Comparison of ENCODE assay signal across 7 mouse cellular contexts in the genomic region with DNA sequence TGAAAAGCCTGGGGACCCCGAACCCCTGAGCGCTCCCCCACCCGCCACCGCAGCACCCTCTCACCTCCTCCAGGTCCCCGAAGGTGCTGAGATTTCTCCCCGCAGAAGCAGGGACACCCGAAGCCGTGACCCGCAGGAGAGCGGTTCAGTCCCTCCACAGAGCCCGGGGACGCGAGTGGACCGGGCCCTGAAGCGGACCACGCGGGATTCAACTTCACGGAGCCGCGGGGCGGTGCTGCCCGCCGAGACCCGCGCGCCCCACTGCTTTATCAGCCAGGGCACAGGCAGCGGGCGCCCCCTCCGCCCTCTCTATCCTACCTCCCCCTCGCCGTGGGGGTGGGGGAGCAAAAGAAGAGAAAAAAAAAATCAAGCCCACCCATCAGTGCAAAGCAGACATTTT. TPM values are rescaled to one million over a fixed set of nuclear protein-coding genes. Genes with fewer than 3 reads are reported as not detected.
DNase-seq lines count a peak whose midpoint lies in the region; ATAC-seq lines count a peak whose summit lies in the region.

No protein-coding gene starts in this region.

- H3K4me1 ChIP-seq in embryonic facial prominence, embryonic 12.5 days: peaks cover 10% of the 10 kb centered on the region
- H3K4me1 ChIP-seq in hindbrain, embryonic 11.5 days (replicated peaks; ENCODE audit: control insufficient read depth, insufficient read depth, low read length): no peaks in the 10 kb centered on the region
- peaks cover 13% of the 10 kb centered on the region for H3K4me1 ChIP-seq in midbrain, embryonic 13.5 days (replicated peaks)

- peaks cover 21% of the 10 kb centered on the region for H3K27me3 ChIP-seq in embryonic facial prominence, embryonic 12.5 days
- no peaks in the 10 kb centered on the region for H3K27me3 ChIP-seq in hindbrain, embryonic 11.5 days (ENCODE audit: control insufficient read depth, insufficient read depth, low read length)
- no peaks in the 10 kb centered on the region; the same call in 1 of the 2 replicates for H3K27me3 ChIP-seq in midbrain, embryonic 13.5 days

- H3K27ac ChIP-seq in embryonic facial prominence, embryonic 12.5 days: no peak overlapping the region
- H3K27ac ChIP-seq in hindbrain, embryonic 11.5 days (ENCODE audit: low read depth, low read length): no peak overlapping the region
- H3K27ac ChIP-seq in midbrain, embryonic 13.5 days: peak overlapping the region; percentile 83

- H3K36me3 ChIP-seq in embryonic facial prominence, embryonic 12.5 days: no peaks in the 10 kb centered on the region
- no peaks in the 10 kb centered on the region for H3K36me3 ChIP-seq in hindbrain, embryonic 11.5 days (ENCODE audit: control insufficient read depth, insufficient read depth, low read length)
- H3K36me3 ChIP-seq in midbrain, embryonic 13.5 days: no peaks in the 10 kb centered on the region

- H3K9me3 ChIP-seq in embryonic facial prominence, embryonic 12.5 days: no peaks in the 10 kb centered on the region
- H3K9me3 ChIP-seq in hindbrain, embryonic 11.5 days (ENCODE audit: control insufficient read depth, low read length): no peaks in the 10 kb centered on the region
- H3K9me3 ChIP-seq in midbrain, embryonic 13.5 days: no peaks in the 10 kb centered on the region

- peak; percentile 11 to 12 for DNase-seq in layer of hippocampus, postnatal 25 days (ENCODE audit: extremely low spot score in 1 of 2, low spot score in 1 of 2)
- DNase-seq in layer of hippocampus, adult 8-10 months (ENCODE audit: low spot score in 2 of 2): no peak
- DNase-seq in hindbrain, embryonic 11.5 days (ENCODE audit: low spot score): no peak
- no peak for DNase-seq in MN1 (ENCODE audit: low spot score)
- no peak for DNase-seq in ovary, postnatal 10 days (ENCODE audit: low spot score)

- peak overlapping the region; percentile 60 for H3K9ac ChIP-seq in embryonic facial prominence, embryonic 12.5 days
- H3K9ac ChIP-seq in hindbrain, embryonic 11.5 days (ENCODE audit: low read depth, low read length): peak overlapping the region; percentile 76
- H3K9ac ChIP-seq in midbrain, embryonic 13.5 days (replicated peaks): peak overlapping the region; percentile 85

- ATAC-seq in embryonic facial prominence, embryonic 12.5 days (ENCODE audit: insufficient number of reproducible peaks, insufficient read depth, low FRiP score, low TSS enrichment): peak; percentile 50; the same call in 1 of the 2 replicates
- peak; percentile 31 for ATAC-seq in hindbrain, embryonic 11.5 days (ENCODE audit: low FRiP score)
- peak; percentile 59 for ATAC-seq in midbrain, embryonic 13.5 days

- H3K4me3 ChIP-seq in embryonic facial prominence, embryonic 12.5 days: peak overlapping the region; percentile 65
- peak overlapping the region; percentile 59 for H3K4me3 ChIP-seq in hindbrain, embryonic 11.5 days (ENCODE audit: low read depth, low read length)
- H3K4me3 ChIP-seq in midbrain, embryonic 13.5 days (replicated peaks): peak overlapping the region; percentile 85

- WGBS in embryonic facial prominence, embryonic 12.5 days: under 1% methylated on average over 31 of the region's 31 CpGs
- WGBS in hindbrain, embryonic 11.5 days: 0% methylated on average over 25 of the region's 31 CpGs
- under 1% methylated on average over 31 of the region's 31 CpGs for WGBS in midbrain, embryonic 13.5 days

- peak overlapping the region; percentile 100 for H3K4me2 ChIP-seq in embryonic facial prominence, embryonic 12.5 days (replicated peaks)
- H3K4me2 ChIP-seq in hindbrain, embryonic 11.5 days (replicated peaks; ENCODE audit: low read depth, low read length): peak overlapping the region; percentile 73
- H3K4me2 ChIP-seq in midbrain, embryonic 13.5 days (replicated peaks): peak overlapping the region; percentile 76

RNA-seq across cellular contexts. Expression of a gene that starts 0.4 kb away (rescaled TPM):
- 10 to 100 TPM; 32.1 to 34.4 TPM for total RNA-seq in layer of hippocampus, postnatal 25 days (2021)
- 10 to 100 TPM; 32.8 to 40.5 (median 36.8) TPM for total RNA-seq in layer of hippocampus, adult 8-10 months (2022)
- 0.93 and 1.2 TPM in 2 replicates for polyA plus RNA-seq in embryonic facial prominence, embryonic 12.5 days (2016; fragmentation: Nextera tagmentation; extraction: Ambion mirVana)
- polyA plus RNA-seq in hindbrain, embryonic 11.5 days (2014; fragmentation: Nextera tagmentation; extraction: Ambion mirVana): 2.4 and 2.9 TPM in 2 replicates
- polyA plus RNA-seq in midbrain, embryonic 13.5 days (2015; fragmentation: Nextera tagmentation; extraction: Ambion mirVana): 12.0 and 13.4 TPM in 2 replicates

Comparison
In these comparisons a context has a peak if more than half of its experiments do, and no peak if none do; other contexts are left out.
1. DNase-seq: peak in layer of hippocampus, postnatal 25 days (2 of 2); none in layer of hippocampus, adult 8-10 months (0 of 2), hindbrain, embryonic 11.5 days (single experiment), MN1 (single experiment) and ovary, postnatal 10 days (single experiment).
2. Peak in every context shown above with its lines, with median percentiles within 50 percentile points of each other: ATAC-seq, H3K4me2 ChIP-seq, H3K4me3 ChIP-seq and H3K9ac ChIP-seq.